Mouse (Mus musculus): ENCODE measurements around the gene Sox12. TPM values are rescaled to one million over a fixed set of nuclear protein-coding genes. Genes with fewer than 3 reads are reported as not detected.
A peak's percentile ranks its signal among the peaks of the same experiment; 100 is the strongest.

Gene Sox12
- polyA plus RNA-seq, 2 experiments from 2014 or later, result 0.32 to 0.73 TPM

- no peak for ATAC-seq
Measured at GRCm38 (mm10) chr2:152357254-152357653, 40.6 kb downstream of the Sox12 start.

GRCm38 (mm10) chr2:152349842-152350540, 47.9 kb downstream of the Sox12 start:
- ATAC-seq, result no peak

- no peak for ATAC-seq
Measured at GRCm38 (mm10) chr2:152349205-152349604, 48.7 kb downstream of the Sox12 start.

GRCm38 (mm10) chr2:152347722-152348121, 50.1 kb downstream of the Sox12 start:
- no peak for ATAC-seq

GRCm38 (mm10) chr2:152346776-152347465, 50.9 kb downstream of the Sox12 start:
- no peak for ATAC-seq

GRCm38 (mm10) chr2:152345393-152345792, 52.5 kb downstream of the Sox12 start:
- no peak for ATAC-seq

- ATAC-seq, result no peak
Measured at GRCm38 (mm10) chr2:152344909-152345308, 53.0 kb downstream of the Sox12 start.

GRCm38 (mm10) chr2:152344361-152344760, 53.5 kb downstream of the Sox12 start:
- ATAC-seq, result peak; percentile 35

Other genes with a start within 250 kb of the Sox12 start
- gene Csnk2a1, start 171.2 kb downstream of the Sox12 start, polyA plus RNA-seq (2017; shearing (Covaris generic)), result 100 to 1,000 TPM in 1 of 2 experiments, 10 to 100 TPM in 1; 65.7 to 107 TPM
- gene Tbc1d20, start 104.2 kb downstream of the Sox12 start, polyA plus RNA-seq (2017; shearing (Covaris generic)), result 10 to 100 TPM; 19.5 to 21.3 TPM
- 10 to 100 TPM; 53.4 to 74.3 TPM for gene Rbck1, start 65.4 kb downstream of the Sox12 start, polyA plus RNA-seq (2017; shearing (Covaris generic))
- gene Trib3, start 54.0 kb downstream of the Sox12 start, polyA plus RNA-seq (2017; shearing (Covaris generic)), result 1 to 10 TPM; 2.4 to 5.1 TPM
- not detected for gene Nrsn2, start 21.4 kb downstream of the Sox12 start, polyA plus RNA-seq (2017; shearing (Covaris generic))
- gene Zcchc3, start 17.0 kb upstream of the Sox12 start, polyA plus RNA-seq (2017; shearing (Covaris generic)), result under 1 TPM; 0.57 to 0.75 TPM
- gene 6820408C15Rik, start 17.5 kb upstream of the Sox12 start, polyA plus RNA-seq (2017; shearing (Covaris generic)), result not detected
- not detected for gene Defb23, start 66.6 kb upstream of the Sox12 start, polyA plus RNA-seq (2017; shearing (Covaris generic))
- not detected for gene Defb20, start 79.0 kb upstream of the Sox12 start, polyA plus RNA-seq (2017; shearing (Covaris generic))
- gene Defb22, start 92.1 kb upstream of the Sox12 start, polyA plus RNA-seq (2017; shearing (Covaris generic)), result not detected
- gene Defb26, start 113.6 kb upstream of the Sox12 start, polyA plus RNA-seq (2017; shearing (Covaris generic)), result not detected
- not detected for gene Defb28, start 120.2 kb upstream of the Sox12 start, polyA plus RNA-seq (2017; shearing (Covaris generic))
- gene Defb29, start 142.0 kb upstream of the Sox12 start, polyA plus RNA-seq (2017; shearing (Covaris generic)), result not detected
- not detected for gene Gm17416, start 171.3 kb upstream of the Sox12 start, polyA plus RNA-seq (2017; shearing (Covaris generic))
- gene Defb21, start 174.7 kb upstream of the Sox12 start, polyA plus RNA-seq (2017; shearing (Covaris generic)), result not detected
- gene Defb19, start 182.2 kb upstream of the Sox12 start, polyA plus RNA-seq (2017; shearing (Covaris generic)), result not detected
- not detected for gene Defb45, start 201.3 kb upstream of the Sox12 start, polyA plus RNA-seq (2017; shearing (Covaris generic))
- not detected for gene Defb36, start 206.3 kb upstream of the Sox12 start, polyA plus RNA-seq (2017; shearing (Covaris generic))
- not detected for gene Defb25, start 225.0 kb upstream of the Sox12 start, polyA plus RNA-seq (2017; shearing (Covaris generic))
- gene Rem1, start 228.9 kb upstream of the Sox12 start, polyA plus RNA-seq (2017; shearing (Covaris generic)), result not detected